Mouse (Mus musculus) stomach, embryonic 16.5 days (tissue): ENCODE measurements at regions not wholly inside any gene's neighbourhood (a gene's known extent, or its start where the extent isn't known, plus 50 kb on each side); places are given as distances from the start of the nearest gene placed in this dataset.
A peak's percentile ranks its signal among the peaks of the same experiment; 100 is the strongest.

Source experiments
- ATAC-seq: fragments of 200-750 bp; cut with Nextera tagmentation; 2 replicates; pipeline ENCODE4 v1.8.0; 2017; ENCODE audit warnings: moderate number of reproducible peaks, moderate TSS enrichment; ENCODE audit not compliant: insufficient read depth, low FRiP score
- H3K27ac ChIP-seq: fragments of 300-500 bp; sonication (generic); 2 replicates; pipeline ENCODE4 v1.5.1; 2014; ENCODE audit warnings: low read length
- H3K27me3 ChIP-seq: fragments of 300-500 bp; sonication (generic); 2 replicates; pipeline ENCODE4 v1.6.1; 2014; ENCODE audit warnings: low read length, control low read depth, mixed read lengths; ENCODE audit not compliant: control insufficient read depth, insufficient read depth
- H3K36me3 ChIP-seq: fragments of 300-500 bp; sonication (generic); 2 replicates; pipeline ENCODE4 v1.6.1; 2014; ENCODE audit warnings: low read length; ENCODE audit not compliant: control insufficient read depth, insufficient read depth
- H3K4me1 ChIP-seq: fragments of 300-500 bp; sonication (generic); 2 replicates; pipeline ENCODE4 v1.6.1; 2014; ENCODE audit warnings: low read length, control low read depth, mixed read lengths; ENCODE audit not compliant: control insufficient read depth, insufficient read depth
- H3K4me2 ChIP-seq: fragments of 300-500 bp; sonication (generic); 2 replicates; pipeline ENCODE4 v1.6.1; 2014; ENCODE audit warnings: low read depth, low read length, mixed read lengths
- H3K4me3 ChIP-seq: fragments of 300-500 bp; sonication (generic); replicated peaks from 2 replicates; pipeline ENCODE4 v1.5.1; 2014; ENCODE audit warnings: mild to moderate bottlenecking, low read length
- H3K9ac ChIP-seq: fragments of 300-500 bp; sonication (generic); 2 replicates; pipeline ENCODE4 v1.6.1; 2014; ENCODE audit warnings: low read length
- H3K9me3 ChIP-seq: fragments of 300-500 bp; sonication (generic); replicated peaks from 2 replicates; pipeline ENCODE4 v1.6.1; 2016; ENCODE audit warnings: low read length, control low read depth; ENCODE audit not compliant: control insufficient read depth
- WGBS: fragments of 180-500 bp; shearing (Covaris S2); extraction: QIAGEN DNeasy Blood & Tissue Kit; methylation state at CpG from one replicate; pipeline ENCODE4 v1.1.7; 2014; 5-methylcytosine and 5-hydroxymethylcytosine counted together

DNA sequence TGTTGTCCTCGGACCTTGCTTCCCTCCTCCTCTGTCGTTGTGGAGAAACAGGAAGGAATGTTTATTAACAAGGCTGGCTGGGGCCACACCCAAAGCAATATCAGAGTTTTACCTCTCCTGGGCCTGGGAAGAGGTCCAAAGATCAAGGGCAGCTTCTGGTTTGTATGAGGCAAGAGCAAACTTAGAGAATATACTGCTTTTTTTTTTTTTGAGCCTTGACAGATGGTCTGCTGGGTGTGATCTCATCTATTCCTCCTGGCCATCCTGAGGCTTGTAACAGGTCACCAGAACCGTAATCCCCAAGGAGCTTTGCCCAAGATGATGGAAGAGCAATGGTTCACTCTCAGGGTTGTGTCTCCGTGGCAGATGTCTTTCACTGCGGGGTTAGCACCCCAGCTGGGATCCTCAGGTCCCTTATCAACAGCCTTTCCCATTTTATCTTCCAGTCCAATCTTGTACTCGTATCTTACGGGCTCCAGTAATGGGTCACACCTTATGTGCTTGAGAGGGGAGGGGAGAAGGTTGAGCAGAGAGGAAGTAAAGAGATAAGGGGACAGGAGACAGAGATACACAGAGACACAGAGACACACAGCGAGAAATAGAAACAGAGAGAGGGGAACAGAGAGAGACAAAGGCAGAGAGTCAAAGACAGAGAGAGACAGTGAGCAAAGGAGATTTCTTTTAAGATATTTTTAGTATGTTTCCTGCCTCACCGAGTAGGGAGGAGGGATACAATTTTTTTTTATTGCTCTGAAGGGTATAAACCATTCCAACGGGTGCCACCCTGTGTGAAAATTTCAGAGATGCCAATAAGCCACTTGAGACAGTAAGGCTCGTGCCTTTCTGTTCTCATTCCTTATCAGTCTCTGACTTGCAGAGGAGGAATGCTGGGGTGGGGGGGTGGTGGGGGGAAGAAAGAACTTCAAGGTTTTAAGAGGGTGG, 134.6 kb upstream of the Cdkn2b start:
- ATAC-seq, result peak; percentile 33; the same call in 1 of the 2 replicates
- no peak overlapping the region for H3K9ac ChIP-seq
- H3K4me2 ChIP-seq, result no peak overlapping the region
- 31% methylated on average over 11 of the region's 11 CpGs for WGBS
- H3K4me3 ChIP-seq, result no peak overlapping the region
- H3K36me3 ChIP-seq, result no peaks in the 10 kb centered on the region
- peaks cover 6% of the 10 kb centered on the region; the same call in 1 of the 2 replicates for H3K4me1 ChIP-seq
- H3K27me3 ChIP-seq, result no peaks in the 10 kb centered on the region
- no peaks in the 10 kb centered on the region for H3K9me3 ChIP-seq
- no peak overlapping the region for H3K27ac ChIP-seq

- 65% methylated on average over 1 of the region's 1 CpGs for WGBS
- H3K9ac ChIP-seq, result no peak overlapping the region
- H3K4me1 ChIP-seq, result peaks cover 6% of the 10 kb centered on the region; the same call in 1 of the 2 replicates
- no peaks in the 10 kb centered on the region for H3K27me3 ChIP-seq
- no peak overlapping the region for H3K4me2 ChIP-seq
- H3K27ac ChIP-seq, result no peak overlapping the region
- no peak for ATAC-seq
- H3K4me3 ChIP-seq, result no peak overlapping the region
- H3K9me3 ChIP-seq, result no peaks in the 10 kb centered on the region
- H3K36me3 ChIP-seq, result no peaks in the 10 kb centered on the region
These were observed 131.7 kb upstream of the Cdkn2b start for GRCm38 (mm10) chr4:89442526-89442925.

GRCm38 (mm10) chr4:89440821-89441220, 130.0 kb upstream of the Cdkn2b start:
- Histone ChIP-seq H3K9me3 (no peaks in the 10 kb centered on the region), H3K4me1 (peaks cover 4% of the 10 kb centered on the region; the same call in 1 of the 2 replicates), H3K27ac (no peak overlapping the region), H3K9ac (no peak overlapping the region), H3K36me3 (no peaks in the 10 kb centered on the region), H3K27me3 (no peaks in the 10 kb centered on the region), H3K4me2 (no peak overlapping the region), H3K4me3 (no peak overlapping the region)
- ATAC-seq, result no peak
- 75% methylated on average over 3 of the region's 3 CpGs for WGBS

- Histone ChIP-seq H3K4me1 (peaks cover 3% of the 10 kb centered on the region; the same call in 1 of the 2 replicates), H3K4me3 (no peak overlapping the region), H3K4me2 (no peak overlapping the region), H3K27me3 (no peaks in the 10 kb centered on the region), H3K27ac (no peak overlapping the region), H3K36me3 (no peaks in the 10 kb centered on the region), H3K9me3 (no peaks in the 10 kb centered on the region), H3K9ac (no peak overlapping the region)
- no peak for ATAC-seq
- 70% methylated on average over 4 of the region's 4 CpGs for WGBS
These were observed 129.5 kb upstream of the Cdkn2b start for GRCm38 (mm10) chr4:89440326-89440725.

DNA sequence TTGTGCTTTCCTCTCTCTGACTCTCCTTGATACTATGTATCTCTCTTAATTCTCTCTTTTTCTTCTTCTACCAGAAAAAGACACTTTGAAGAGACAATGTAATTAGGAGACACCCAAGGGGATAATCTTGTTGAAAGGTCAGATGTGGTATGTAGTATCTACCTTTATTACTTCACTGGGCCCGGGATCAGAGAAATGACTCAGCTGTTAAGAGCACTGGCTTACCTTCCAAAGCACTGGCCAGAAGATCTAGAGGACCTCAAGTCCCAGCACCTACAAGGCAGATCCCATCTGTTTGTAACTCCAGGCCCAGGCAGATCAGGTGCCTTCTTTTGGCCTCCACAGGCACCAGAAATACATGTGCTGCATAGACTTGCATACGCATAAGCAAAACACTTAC, 127.8 kb upstream of the Cdkn2b start:
- Histone ChIP-seq H3K27ac (no peak overlapping the region), H3K27me3 (no peaks in the 10 kb centered on the region), H3K4me3 (no peak overlapping the region), H3K4me1 (no peaks in the 10 kb centered on the region), H3K9ac (no peak overlapping the region), H3K36me3 (no peaks in the 10 kb centered on the region), H3K4me2 (no peak overlapping the region), H3K9me3 (no peaks in the 10 kb centered on the region)
- WGBS, result 92% methylated on average over 2 of the region's 2 CpGs
- no peak for ATAC-seq

GRCm38 (mm10) chr4:89436764-89437163, 125.9 kb upstream of the Cdkn2b start:
- no peaks in the 10 kb centered on the region for H3K36me3 ChIP-seq
- no peaks in the 10 kb centered on the region for H3K9me3 ChIP-seq
- no peaks in the 10 kb centered on the region for H3K4me1 ChIP-seq
- no peak overlapping the region for H3K4me2 ChIP-seq
- WGBS, result 78% methylated on average over 3 of the region's 3 CpGs
- H3K9ac ChIP-seq, result no peak overlapping the region
- no peak for ATAC-seq
- no peaks in the 10 kb centered on the region for H3K27me3 ChIP-seq
- H3K27ac ChIP-seq, result no peak overlapping the region
- H3K4me3 ChIP-seq, result no peak overlapping the region

- Histone ChIP-seq H3K4me3 (no peak overlapping the region), H3K9me3 (no peaks in the 10 kb centered on the region), H3K27ac (peak overlapping the region; percentile 72), H3K4me2 (no peak overlapping the region), H3K4me1 (no peaks in the 10 kb centered on the region), H3K36me3 (no peaks in the 10 kb centered on the region), H3K27me3 (no peaks in the 10 kb centered on the region), H3K9ac (no peak overlapping the region)
- no peak for ATAC-seq
- WGBS, result 59% methylated on average over 3 of the region's 3 CpGs
These were observed 123.3 kb upstream of the Cdkn2b start for GRCm38 (mm10) chr4:89434152-89434551.

- Histone ChIP-seq H3K27ac (no peak overlapping the region), H3K36me3 (no peaks in the 10 kb centered on the region), H3K9me3 (no peaks in the 10 kb centered on the region), H3K27me3 (no peaks in the 10 kb centered on the region), H3K4me2 (no peak overlapping the region), H3K4me1 (no peaks in the 10 kb centered on the region), H3K9ac (no peak overlapping the region), H3K4me3 (no peak overlapping the region)
- WGBS, result 41% methylated on average over 5 of the region's 5 CpGs
- ATAC-seq, result peak; percentile 58; the same call in 1 of the 2 replicates
These were observed 122.7 kb upstream of the Cdkn2b start for GRCm38 (mm10) chr4:89433528-89433927.

DNA sequence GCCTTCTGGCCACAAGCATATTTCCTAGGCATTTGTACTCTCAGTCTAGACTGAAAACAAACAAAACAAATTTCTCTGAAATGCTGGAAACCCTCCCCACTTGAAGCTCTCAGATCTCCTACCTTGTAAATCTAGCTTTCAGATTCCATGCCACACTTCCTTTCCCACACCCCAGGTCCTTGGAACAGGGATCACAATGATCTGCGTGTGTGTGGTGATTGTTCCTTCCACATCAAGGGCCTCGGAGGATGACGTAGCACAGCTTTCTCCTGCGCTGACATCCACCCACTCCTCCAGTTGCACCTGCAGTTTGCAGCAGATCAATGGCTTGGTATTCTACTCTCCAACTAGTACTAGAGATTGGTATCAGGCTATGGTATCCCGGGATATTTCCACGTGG, 120.7 kb upstream of the Cdkn2b start:
- ATAC-seq, result no peak
- Histone ChIP-seq H3K4me3 (no peak overlapping the region), H3K27me3 (no peaks in the 10 kb centered on the region), H3K4me2 (no peak overlapping the region), H3K9me3 (no peaks in the 10 kb centered on the region), H3K4me1 (0 out of 2 replicates have a peak, but pooled peaks cover 5% of the 10 kb centered on the region), H3K36me3 (no peaks in the 10 kb centered on the region), H3K27ac (no peak overlapping the region), H3K9ac (no peak overlapping the region)
- 75% methylated on average over 6 of the region's 6 CpGs for WGBS
